Mouse (Mus musculus): Measurements from ENCODE around the gene Alk.
"Not testable (repeated sequence)": the region's sequence is repeated elsewhere in the genome, so short reads cannot be mapped to it uniquely, and the experiment has no call there.

The Alk gene

DNA sequence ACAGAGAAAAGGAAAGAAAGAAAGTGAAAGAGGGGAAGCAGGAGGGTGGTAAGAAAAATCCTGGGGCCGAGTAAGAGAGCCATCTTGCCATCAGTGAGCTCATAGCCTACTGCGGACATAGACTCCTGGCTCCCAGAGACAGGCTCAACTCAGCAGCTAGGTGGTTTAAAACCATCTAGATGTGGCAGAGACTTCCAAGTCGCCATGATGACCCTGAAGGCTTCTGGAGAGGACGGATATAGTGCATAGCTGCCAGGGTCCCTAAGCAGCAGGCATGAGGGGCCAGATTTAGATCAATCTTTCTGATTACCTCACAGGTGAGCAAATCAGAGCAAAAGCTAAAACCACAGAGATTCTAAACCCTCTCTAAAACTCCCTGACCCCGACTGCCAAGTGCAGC is 76.9 kb downstream of the Alk start:
- no peak for DNase-seq (ENCODE audit: low spot score)

DNA sequence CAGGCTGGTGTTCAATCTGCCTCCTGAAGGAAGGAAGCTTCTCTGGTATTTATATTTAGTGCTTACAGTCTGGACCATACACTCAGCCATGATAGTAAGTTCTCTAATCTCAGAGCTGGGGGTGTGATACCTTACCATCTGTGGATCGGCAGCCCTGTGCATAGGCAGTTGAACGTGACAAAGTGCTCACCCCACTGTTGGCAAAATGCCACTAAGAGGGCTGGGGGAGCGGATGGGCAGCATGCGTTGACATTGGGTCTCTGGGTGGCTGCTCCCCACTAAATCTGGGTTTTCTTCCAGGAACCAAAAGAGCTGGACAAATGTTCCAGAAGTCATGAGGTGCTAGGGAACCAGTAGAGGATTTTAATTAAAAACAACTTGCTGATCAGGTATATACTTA is 78.1 kb downstream of the Alk start:
- no peak for DNase-seq (ENCODE audit: low spot score)

DNA sequence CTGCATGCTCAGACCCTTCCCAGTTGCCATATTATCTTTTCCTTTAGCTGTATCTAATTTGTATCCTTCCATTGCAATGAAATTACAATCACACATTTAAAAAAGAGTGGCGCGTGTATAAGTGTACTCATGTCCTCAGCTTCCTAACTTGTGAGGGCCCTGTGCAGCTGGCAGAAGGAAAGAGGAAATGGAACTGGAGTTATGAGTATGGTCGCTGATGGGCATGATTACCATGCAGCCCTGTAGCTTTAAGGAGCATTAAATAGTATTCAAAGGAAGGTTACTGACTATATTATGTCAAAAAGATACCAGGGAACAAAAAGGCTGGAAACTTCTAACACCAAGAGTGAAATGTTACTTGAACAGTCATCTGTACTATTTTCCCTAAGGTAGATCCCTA is 79.6 kb downstream of the Alk start:
- DNase-seq (ENCODE audit: low spot score) = no peak

DNA sequence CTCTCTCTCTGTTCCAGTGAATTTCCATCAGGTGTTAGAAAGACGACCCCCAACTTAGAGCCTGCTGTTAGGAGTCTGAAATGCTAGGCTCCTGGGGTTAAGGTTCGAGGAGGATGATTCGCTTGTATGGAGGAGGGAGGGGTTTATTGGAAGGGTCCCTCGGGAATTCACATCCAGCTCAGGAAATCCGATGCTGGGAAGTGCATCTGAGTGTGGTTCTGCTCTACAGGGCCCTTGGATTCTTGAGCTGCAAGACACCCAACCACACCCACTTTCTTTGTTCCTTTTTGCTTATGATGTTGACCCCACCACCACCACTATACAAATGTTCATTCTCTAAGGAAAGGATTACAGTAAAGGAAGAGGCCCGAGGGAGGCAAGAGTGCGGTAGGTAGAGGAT is 81.4 kb downstream of the Alk start:
- DNase-seq (ENCODE audit: low spot score) = no peak

DNA sequence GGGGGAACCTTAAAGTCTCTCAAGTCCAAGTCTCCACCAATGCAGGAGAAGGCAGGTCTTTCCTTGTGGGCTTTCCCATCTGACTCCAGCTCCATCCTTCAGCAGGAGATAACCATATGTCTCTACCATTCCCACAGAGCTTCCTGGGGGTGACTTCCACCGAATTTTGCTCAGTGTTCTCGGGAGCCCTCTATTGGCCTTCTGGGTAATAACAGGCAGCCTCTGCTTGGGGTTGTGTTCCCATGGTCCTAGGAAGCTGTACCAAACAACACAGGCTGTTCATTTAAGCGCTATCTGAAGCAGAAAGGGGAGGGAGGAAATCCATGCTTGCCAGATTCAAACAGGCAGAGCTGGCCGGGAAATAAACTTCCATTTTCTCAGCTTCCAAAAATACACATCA is 82.0 kb downstream of the Alk start:
- peak; percentile 22 for DNase-seq (ENCODE audit: low spot score)

DNA sequence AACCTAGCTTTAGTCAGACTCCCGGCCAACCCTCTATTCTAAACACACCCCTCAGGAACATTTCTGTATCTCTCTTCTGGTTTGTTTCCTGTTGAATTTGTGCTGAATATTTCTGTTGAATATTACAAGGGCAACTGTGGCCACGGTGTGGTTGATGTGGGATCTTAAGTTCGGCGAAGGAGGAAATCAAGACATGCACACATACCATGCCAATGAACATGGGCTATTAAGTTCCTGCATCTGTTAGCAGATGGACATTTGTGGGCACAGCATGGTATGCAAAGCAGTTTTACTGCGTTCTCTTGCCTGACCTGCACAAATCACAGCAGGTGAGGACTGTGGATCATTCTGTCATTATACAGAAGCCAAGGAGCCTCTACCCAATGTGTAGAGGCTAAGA is 83.1 kb downstream of the Alk start:
- DNase-seq (ENCODE audit: low spot score) = no peak

DNA sequence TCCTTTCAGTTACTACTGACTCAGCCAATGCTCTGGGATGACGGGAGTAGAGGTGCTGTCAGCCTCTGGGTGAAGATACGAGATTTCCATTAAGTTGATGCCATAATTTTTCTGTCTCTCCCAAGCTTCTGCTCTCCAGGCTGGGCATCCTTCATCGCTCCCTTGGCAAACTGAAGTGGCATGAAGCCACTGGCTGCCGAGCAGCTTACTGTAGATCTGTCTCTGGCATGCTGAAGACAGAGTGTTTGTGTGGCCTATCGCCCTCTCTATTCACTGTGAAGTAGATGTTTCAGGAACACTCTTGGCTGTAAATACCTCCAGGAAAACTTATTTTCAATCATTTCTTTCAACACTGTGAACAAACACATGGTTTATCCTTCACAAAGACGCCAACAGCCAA is 93.7 kb downstream of the Alk start:
- no peak for DNase-seq (ENCODE audit: low spot score)

DNA sequence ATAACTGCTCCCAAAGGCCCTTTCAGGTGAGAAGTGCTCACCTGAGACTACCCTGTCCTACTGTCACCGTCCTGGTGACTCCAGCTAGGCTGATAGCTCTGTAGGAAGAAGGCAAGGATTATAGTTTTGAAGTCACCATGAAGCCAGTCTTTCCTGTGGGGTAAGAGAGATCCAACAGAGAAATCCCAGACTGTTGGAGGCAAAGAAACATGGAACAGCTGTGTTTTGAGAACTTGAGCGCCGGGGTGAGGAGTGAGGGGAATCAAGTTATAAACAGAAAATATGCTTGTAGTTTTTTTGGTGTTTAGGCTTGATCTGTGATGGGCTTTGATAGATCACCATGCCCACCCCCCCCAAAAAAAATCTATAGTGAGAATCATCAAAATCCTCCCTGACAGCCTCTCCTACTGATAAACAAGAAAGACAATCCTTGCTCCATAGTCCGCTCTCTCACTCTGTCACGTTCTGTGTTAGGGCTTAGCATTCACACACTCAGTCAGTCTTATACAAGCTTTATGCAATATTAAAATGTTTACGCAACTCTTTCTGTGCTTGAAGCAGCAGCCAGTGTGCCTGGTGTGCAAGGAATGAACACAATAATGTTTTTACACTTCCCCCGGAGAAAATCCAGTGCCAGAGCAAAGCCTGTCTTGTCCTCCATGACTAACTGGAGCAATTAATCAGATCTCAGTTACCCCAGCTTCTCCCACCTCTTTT is 95.6 kb downstream of the Alk start:
- DNase-seq (ENCODE audit: low spot score) = no peak

DNA sequence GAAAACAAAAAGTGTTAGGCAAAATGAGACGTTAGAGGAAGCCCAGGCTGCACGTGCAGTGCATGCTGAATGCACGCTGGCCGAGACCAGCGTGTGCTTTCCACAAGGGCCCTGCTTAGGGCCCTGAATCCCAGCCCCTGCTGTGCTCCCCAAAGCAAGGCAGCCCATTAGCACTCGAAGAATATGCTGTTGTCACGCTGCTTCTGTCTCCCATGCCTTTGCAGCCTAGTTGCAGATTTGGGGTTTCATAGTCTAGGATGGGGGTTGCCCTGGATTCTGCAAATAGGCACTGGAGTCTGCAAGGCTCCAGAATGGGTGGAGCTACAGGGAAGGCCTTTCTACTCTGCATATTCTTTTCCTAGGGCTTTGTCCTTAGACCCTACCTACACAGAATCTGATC is 99.2 kb downstream of the Alk start:
- DNase-seq (ENCODE audit: low spot score) = no peak

DNA sequence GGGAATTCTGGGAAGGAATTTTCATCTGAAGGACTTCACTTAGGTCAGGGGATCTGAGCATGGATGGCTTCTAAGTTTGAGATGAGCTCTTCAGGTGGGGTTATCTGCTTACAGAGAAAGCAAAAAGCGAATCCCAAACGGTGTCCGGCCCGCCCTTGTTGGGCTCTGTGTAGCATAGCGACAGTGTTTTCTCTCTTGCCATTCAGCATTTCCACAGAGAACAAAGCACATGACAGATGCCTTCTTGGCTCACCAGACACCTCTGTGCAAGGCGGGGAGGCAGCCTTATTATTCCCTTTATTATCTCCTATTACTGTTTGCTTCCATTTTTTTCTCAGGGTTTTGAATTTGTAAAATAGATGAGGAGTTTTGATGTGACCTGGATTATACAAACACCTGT is 99.8 kb downstream of the Alk start:
- no peak for DNase-seq (ENCODE audit: low spot score)

DNA sequence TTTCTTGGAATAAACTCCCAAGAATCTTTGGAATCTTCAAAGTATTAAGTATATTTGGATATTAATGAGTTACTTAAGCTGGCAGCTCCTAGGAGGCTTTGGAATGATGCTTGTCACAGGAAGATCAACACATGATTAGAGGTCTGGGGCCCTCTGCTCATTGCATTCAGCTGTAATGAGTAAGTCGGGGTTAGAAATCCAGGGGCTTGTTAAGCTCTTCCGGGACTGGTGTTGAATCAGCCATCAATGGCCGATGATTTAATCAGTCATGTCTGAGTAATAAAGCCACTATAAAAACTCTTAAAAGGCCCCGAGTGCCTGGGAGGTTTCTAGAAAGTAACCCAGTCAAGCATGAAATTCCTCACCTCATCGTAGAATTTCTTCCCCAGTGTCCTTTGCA is 109.0 kb downstream of the Alk start:
- DNase-seq (ENCODE audit: low spot score) = no peak

DNA sequence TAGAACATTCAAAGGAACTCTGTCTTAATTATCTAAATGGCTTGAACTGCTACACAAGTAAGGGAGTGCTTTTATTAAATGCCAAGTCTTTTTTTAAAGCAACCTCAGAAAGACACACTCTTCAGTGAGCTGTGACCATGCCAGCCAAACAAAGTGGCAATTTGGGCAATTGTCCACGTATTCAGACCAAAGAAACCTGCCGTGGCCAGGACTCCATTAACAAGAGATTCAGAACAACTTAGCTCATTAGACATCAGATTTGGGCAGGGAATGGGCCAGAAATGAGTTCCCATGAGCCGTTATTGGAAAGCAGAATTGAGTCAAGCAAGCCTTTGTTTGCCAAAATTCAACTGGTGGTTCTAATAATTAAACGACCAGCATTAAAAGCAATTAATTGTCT is 118.8 kb downstream of the Alk start:
- no peak for DNase-seq (ENCODE audit: low spot score)

DNA sequence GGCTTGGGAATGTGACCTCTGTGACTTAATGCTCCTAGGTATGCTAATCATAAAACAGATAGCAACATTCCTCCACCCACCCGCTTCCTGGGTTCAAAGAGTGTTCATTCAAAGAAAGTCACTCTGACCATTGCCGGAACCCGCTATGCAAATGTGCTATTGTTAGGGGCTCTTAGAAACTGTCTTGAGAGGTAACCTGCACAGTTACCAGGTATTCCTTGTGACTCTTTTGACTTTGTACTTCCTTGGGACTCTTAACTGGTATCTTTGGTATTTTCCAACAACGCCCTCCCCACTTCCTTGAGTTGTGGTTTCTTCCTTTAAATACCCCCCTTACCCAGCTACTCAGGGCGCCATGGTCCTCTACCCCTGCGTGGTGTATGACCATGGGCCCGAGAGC is 125.2 kb downstream of the Alk start:
- DNase-seq (ENCODE audit: low spot score) = not testable (repeated sequence)

DNA sequence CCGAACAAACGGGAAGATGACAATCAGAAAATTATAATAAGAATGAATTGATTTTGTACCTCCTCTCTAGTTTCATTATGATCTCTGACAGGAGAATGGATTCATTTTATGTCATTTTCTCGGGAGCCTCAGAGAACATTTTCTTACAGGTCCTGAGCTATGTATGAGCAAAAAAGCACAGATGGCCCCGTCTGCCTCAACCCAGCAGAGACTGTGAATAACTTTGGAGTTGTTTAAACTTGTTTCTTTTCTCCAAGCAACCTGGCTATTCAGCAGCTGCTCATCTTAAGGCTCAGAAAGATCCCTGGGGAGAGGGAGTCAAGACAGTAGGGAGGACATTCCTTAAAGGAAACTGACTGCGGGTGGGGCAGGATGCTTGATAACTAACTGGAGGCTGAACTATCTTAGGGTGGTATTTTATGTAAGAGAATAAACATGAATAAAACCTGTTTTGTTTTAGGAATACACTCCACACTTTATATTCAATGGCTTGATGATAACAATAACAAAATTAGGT is 126.5 kb downstream of the Alk start:
- no peak for DNase-seq (ENCODE audit: low spot score)

DNA sequence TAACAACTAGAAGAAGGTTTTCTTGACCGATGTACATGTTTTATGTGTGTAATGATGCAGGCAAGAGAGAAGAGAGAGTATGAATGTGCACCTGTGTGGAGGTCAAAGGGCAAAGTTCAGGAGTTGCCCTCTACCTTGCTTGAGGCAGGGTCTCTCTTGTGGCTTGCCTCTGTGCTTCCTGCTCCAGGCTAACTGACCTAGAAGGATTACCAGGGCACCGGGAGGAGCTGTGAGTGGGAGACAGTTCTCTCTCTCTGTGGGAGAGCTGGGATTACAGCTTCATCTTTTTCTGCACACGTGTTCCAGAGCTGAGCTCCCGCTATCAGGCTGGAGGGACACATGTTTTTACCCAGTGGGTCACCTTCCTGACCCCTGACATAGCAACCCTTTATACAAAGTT is 127.5 kb downstream of the Alk start:
- DNase-seq (ENCODE audit: low spot score) = no peak

DNA sequence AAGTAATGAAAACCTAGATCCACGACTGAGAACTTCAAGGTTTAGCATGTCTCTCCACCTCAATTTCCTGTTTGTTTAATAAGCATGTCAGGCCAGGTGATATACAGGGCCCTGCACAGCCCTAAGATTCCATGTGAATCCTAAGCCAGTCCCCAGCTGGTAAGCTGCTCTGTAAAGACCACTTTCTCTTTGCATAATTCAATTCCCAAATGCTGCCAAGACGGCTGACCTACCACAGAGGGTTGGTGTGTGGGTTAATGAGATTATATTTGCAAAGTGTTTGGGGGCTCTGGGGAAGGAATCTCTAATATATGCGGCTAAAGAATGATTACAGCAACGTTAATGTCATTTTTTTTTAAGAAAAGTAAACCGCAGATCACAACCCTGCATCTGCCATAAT is 130.3 kb downstream of the Alk start:
- no peak for DNase-seq (ENCODE audit: low spot score)

DNA sequence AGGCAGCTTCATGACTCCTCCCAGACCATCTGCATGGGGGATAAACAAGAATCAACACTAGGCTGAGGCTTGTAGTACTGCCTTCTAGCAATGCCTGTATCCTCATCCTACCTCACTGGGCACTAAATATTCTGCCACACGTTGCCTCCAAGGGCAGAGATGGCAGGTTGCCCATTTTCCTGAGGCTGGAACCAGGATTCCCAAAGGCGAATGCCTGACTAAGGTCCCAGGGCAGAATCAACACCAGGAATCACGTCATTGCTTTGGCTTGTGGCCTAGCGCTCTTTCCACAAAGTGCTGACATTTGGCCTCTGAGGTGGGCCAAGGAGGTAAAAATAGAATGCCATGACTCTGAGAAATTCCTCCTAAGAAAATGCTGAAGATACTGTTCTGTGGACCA is 155.9 kb downstream of the Alk start:
- no peak for DNase-seq (ENCODE audit: low spot score)

DNA sequence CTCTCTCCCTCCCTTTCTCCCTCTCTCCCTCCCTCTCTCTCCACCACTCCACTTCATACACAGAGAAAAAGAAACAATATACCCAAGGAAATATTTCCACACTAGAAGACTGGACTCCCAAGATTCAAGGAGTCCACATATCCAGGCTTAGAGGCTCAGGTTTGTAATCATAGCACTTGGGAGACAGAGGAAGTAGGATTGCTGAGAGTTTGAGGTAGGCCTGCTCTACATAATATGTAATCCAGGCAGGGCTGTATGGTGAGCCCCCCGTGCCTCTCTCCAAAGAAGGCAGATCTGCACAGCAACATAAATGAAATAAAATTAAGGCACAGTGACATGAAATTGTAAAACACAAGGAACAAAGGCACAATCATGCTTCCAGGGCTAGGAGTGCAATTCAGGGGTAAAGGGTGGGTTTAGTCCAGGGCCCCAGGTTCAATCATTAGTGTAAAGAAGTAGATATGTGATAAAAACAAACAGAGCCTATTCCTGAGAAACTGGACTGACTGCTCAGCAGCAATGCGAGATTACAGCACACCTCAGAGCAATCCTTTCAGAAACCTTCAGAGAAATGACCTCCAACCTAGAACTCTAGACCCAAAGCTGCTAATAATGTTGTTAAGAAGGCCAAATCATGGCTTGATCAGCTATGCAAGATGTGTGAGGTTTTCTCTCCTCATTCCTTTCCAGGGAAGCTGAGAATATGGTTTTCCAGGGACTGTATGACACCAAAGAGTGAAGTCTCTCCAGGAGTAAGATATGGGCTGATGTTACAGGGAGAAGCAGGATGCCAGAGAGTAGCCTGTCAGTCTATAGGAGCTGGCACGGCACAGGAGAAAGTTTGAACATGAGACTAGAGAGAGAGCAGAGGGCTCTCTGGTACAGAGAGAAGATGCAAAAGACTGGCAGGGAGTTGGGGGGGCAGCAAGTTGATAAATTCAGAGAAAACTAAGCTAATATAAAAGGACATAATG is 158.9 kb downstream of the Alk start:
- no peak for DNase-seq (ENCODE audit: low spot score)

DNA sequence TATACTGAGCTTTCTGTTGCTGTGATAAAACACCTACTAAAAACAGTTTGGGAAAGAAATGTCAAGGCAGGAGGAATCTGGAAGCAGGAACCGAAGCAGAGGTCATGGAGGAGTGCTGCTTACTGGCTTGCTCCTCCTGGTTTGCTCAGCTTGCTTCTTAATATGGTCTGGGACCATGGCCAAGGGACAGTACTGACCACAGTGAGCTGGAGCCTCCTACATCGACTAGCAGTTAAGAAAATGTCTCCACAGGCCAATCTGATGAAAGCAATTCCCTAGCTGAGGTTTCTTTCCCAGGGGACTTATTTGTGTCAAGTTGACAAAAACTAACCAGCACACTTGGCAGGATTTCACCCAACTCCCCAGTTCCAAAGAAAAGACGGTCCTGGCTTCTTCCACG is 187.0 kb downstream of the Alk start:
- no peak for DNase-seq (ENCODE audit: low spot score)

DNA sequence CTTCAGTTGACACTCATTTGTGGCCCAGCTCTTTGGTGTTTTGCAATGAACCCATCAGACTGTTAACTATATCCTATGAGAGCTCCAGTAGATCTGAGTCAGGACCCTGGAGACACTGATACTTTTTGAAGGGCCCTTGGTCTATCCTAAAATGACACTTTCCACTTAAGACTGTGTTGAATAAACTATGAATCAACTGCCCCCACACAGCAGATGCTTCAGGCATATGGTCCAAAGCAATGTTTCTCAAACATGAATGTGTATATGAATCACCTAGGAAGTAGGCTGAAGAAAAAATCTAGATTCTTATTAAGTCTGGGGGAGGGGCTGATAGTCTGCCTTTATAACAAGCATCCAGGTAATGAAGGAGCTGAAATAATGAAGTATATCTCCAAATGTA is 189.8 kb downstream of the Alk start:
- no peak for DNase-seq (ENCODE audit: low spot score)

DNA sequence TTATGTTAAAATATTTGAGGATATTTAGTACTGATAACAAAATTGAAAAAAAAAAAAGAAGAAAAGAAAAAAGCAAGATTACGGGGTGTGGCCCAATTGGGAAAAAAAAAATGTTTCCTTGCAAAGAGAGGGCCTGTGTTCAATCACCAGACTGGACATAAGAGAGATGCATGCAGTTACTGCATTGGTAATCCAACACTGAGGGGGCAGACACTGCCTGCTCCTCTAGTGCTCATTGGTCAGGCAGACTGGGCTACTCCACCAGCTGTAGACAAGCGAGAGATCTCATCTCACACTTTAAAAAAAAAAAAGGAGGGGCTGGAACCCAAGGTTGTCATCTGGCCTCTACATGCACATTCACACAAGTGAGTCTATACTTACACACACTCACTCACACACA is 199.6 kb downstream of the Alk start:
- DNase-seq (ENCODE audit: low spot score) = no peak

DNA sequence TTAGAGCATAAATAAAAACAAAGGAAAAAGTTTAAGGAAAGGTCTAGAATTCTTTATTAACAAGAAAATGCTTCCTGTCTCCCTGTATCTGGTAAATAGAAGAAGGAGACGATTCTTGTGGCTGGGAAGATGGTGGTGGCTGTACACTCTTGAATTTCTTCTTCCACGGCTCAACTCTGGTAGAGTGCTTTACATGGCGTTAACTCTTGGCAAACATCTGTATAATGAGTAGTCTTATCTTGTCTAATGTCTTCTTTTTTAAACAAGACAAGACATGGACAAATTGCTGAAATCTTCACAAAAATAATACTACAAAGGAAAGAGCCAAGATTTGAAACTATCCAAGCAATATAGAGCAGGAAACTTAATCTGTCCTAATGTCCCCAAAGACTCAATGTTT is 202.6 kb downstream of the Alk start:
- DNase-seq (ENCODE audit: low spot score) = no peak

DNA sequence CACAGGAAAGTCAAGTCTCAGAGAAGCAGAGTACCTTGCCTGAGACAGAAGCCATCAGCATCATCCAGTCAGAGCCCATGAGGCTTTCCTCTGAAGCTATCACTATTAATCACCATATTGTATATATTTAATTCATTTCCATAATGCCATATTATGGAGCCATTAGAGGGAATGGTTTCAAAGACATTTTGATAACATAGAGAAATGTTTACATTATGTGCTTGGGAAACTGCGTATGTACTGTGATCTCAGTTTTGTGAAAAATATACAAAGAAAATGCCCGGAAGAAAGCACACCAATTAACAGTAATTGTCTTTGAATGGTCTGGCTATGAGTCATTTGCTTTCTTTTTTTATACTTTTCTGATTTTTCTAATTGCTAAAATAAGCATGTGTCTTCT is 203.1 kb downstream of the Alk start:
- DNase-seq (ENCODE audit: low spot score) = no peak

All from ovary, postnatal 10 days (tissue).